Mouse (Mus musculus): ENCODE data around the gene Card10.

DNA sequence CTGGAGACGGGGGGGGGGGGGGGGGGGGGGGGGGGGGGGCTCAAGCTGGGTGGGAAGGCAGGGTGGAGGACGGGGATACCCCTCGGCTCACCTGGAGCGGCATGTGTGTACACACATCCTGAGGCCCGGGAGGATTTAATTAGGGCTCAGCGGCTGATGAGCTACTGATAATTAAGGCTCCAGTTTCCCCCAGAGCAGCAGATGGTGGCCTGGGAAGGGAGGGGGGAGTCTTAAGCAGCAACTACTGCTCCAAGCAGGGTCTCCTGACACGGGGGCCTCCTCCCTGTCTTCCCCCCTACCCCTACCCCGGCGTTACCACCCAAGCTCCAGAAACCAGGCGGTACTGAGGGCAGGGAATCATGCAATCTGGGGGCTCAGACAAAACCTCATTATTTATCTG lies 39.6 kb downstream of the Card10 start:
- TF ChIP-seq CTCF (IDR thresholded peaks at IDR 0.05; ENCODE audit: control insufficient read depth, insufficient read depth, insufficient read length): no peak
- no peak for TF ChIP-seq CEBPB (IDR thresholded peaks at IDR 0.05; ENCODE audit: low read depth)
- no peak for TF ChIP-seq FOSL1 (IDR thresholded peaks at IDR 0.05; ENCODE audit: insufficient read depth, low read length, poor library complexity, severe bottlenecking)
- no peak for TF ChIP-seq MYOD1 (IDR thresholded peaks at IDR 0.05; ENCODE audit: control insufficient read depth, insufficient read length, low read depth)
- no peak for TF ChIP-seq MAX (IDR thresholded peaks at IDR 0.05)
- TF ChIP-seq MYOG (IDR thresholded peaks at IDR 0.05; ENCODE audit: control insufficient read depth, extremely low read depth, insufficient read length): no peak

All from C2C12 (cell line).